Mouse (Mus musculus) stomach, embryonic 16.5 days (tissue): Measurements from ENCODE around the gene Dnah3. TPM values are rescaled to one million over a fixed set of nuclear protein-coding genes. Genes with fewer than 3 reads are reported as not detected.

Source experiments
- ATAC-seq: fragments of 200-750 bp; cut with Nextera tagmentation; 2 replicates; pipeline ENCODE4 v1.8.0; 2017; ENCODE audit warnings: moderate number of reproducible peaks, moderate TSS enrichment; ENCODE audit not compliant: insufficient read depth, low FRiP score
- H3K27ac ChIP-seq: fragments of 300-500 bp; sonication (generic); 2 replicates; pipeline ENCODE4 v1.5.1; 2014; ENCODE audit warnings: low read length
- H3K27me3 ChIP-seq: fragments of 300-500 bp; sonication (generic); 2 replicates; pipeline ENCODE4 v1.6.1; 2014; ENCODE audit warnings: low read length, control low read depth, mixed read lengths; ENCODE audit not compliant: control insufficient read depth, insufficient read depth
- H3K36me3 ChIP-seq: fragments of 300-500 bp; sonication (generic); 2 replicates; pipeline ENCODE4 v1.6.1; 2014; ENCODE audit warnings: low read length; ENCODE audit not compliant: control insufficient read depth, insufficient read depth
- H3K4me1 ChIP-seq: fragments of 300-500 bp; sonication (generic); 2 replicates; pipeline ENCODE4 v1.6.1; 2014; ENCODE audit warnings: low read length, control low read depth, mixed read lengths; ENCODE audit not compliant: control insufficient read depth, insufficient read depth
- H3K4me2 ChIP-seq: fragments of 300-500 bp; sonication (generic); 2 replicates; pipeline ENCODE4 v1.6.1; 2014; ENCODE audit warnings: low read depth, low read length, mixed read lengths
- H3K4me3 ChIP-seq: fragments of 300-500 bp; sonication (generic); replicated peaks from 2 replicates; pipeline ENCODE4 v1.5.1; 2014; ENCODE audit warnings: mild to moderate bottlenecking, low read length
- H3K9ac ChIP-seq: fragments of 300-500 bp; sonication (generic); 2 replicates; pipeline ENCODE4 v1.6.1; 2014; ENCODE audit warnings: low read length
- H3K9me3 ChIP-seq: fragments of 300-500 bp; sonication (generic); replicated peaks from 2 replicates; pipeline ENCODE4 v1.6.1; 2016; ENCODE audit warnings: low read length, control low read depth; ENCODE audit not compliant: control insufficient read depth
- WGBS: fragments of 180-500 bp; shearing (Covaris S2); extraction: QIAGEN DNeasy Blood & Tissue Kit; methylation state at CpG from one replicate; pipeline ENCODE4 v1.1.7; 2014; 5-methylcytosine and 5-hydroxymethylcytosine counted together
- polyA plus RNA-seq: library from polyadenylated mRNA; unstranded; fragments of >200 nt; fragmentation: Nextera tagmentation; extraction: Ambion mirVana; gene quantifications from 2 replicates; pipeline ENCODE4 v1.2.1, GENCODE M21; 2015

The Dnah3 gene
- polyA plus RNA-seq: not detected in 2 replicates

- Histone ChIP-seq H3K27ac (no peak within 1 kb of the TSS), H3K4me2 (no peak within 1 kb of the TSS), H3K27me3 (no peaks in the 10 kb centered on the region), H3K4me1 (no peaks in the 10 kb centered on the region), H3K4me3 (no peak within 1 kb of the TSS), H3K9ac (no peak within 1 kb of the TSS), H3K36me3 (no peaks in the 10 kb centered on the region), H3K9me3 (no peaks in the 10 kb centered on the region)
- no peak for ATAC-seq
- 83% methylated on average over 6 of the region's 6 CpGs for WGBS
These were observed at the start of gene Dnah3 for GRCm38 (mm10) chr7:120095180-120095579. Gene Dnah3 (minus strand): TSS chr7:120095280.

GRCm38 (mm10) chr7:120142743-120143142 lies 47.7 kb upstream of the Dnah3 start:
- no peak for ATAC-seq
- Histone ChIP-seq H3K4me1 (no peaks in the 10 kb centered on the region), H3K4me3 (no peak overlapping the region)

GRCm38 (mm10) chr7:120128951-120129350 lies 33.9 kb upstream of the Dnah3 start:
- ATAC-seq: no peak; the same call in 1 of the 2 replicates
- H3K36me3 ChIP-seq: no peaks in the 10 kb centered on the region
- 64% methylated on average over 4 of the region's 4 CpGs for WGBS

More at GRCm38 (mm10) chr7:120142743-120143142, 47.7 kb upstream of the Dnah3 start:
- no peaks in the 10 kb centered on the region for H3K9me3 ChIP-seq
- no peaks in the 10 kb centered on the region for H3K36me3 ChIP-seq
- no peak overlapping the region for H3K9ac ChIP-seq
- 73% methylated on average over 1 of the region's 1 CpGs for WGBS
- H3K27ac ChIP-seq: no peak overlapping the region
- H3K4me2 ChIP-seq: no peak overlapping the region
- no peaks in the 10 kb centered on the region for H3K27me3 ChIP-seq

GRCm38 (mm10) chr7:120127686-120128059 lies 32.6 kb upstream of the Dnah3 start:
- no peaks in the 10 kb centered on the region for H3K27me3 ChIP-seq
- H3K27ac ChIP-seq: no peak overlapping the region
- H3K36me3 ChIP-seq: no peaks in the 10 kb centered on the region
- peaks cover 6% of the 10 kb centered on the region for H3K4me1 ChIP-seq
- no peak overlapping the region for H3K4me3 ChIP-seq
- no peak overlapping the region for H3K4me2 ChIP-seq
- no peak overlapping the region for H3K9ac ChIP-seq
- no peaks in the 10 kb centered on the region for H3K9me3 ChIP-seq
- WGBS: 42% methylated on average over 4 of the region's 4 CpGs
- ATAC-seq: no peak

More at GRCm38 (mm10) chr7:120128951-120129350, 33.9 kb upstream of the Dnah3 start:
- H3K4me2 ChIP-seq: no peak overlapping the region
- no peak overlapping the region for H3K27ac ChIP-seq
- H3K4me1 ChIP-seq: peaks cover 6% of the 10 kb centered on the region
- no peak overlapping the region for H3K4me3 ChIP-seq
- no peak overlapping the region for H3K9ac ChIP-seq
- no peaks in the 10 kb centered on the region for H3K27me3 ChIP-seq
- H3K9me3 ChIP-seq: no peaks in the 10 kb centered on the region

- Histone ChIP-seq H3K27me3 (no peaks in the 10 kb centered on the region), H3K4me3 (no peak overlapping the region), H3K36me3 (no peaks in the 10 kb centered on the region), H3K9ac (no peak overlapping the region), H3K27ac (no peak overlapping the region), H3K9me3 (no peaks in the 10 kb centered on the region), H3K4me1 (peaks cover 6% of the 10 kb centered on the region), H3K4me2 (no peak overlapping the region)
- ATAC-seq: no peak
- WGBS: 46% methylated on average over 5 of the region's 5 CpGs
These were observed 32.1 kb upstream of the Dnah3 start for GRCm38 (mm10) chr7:120126976-120127685.

GRCm38 (mm10) chr7:120124844-120125243 lies 29.8 kb upstream of the Dnah3 start:
- H3K27me3 ChIP-seq: no peaks in the 10 kb centered on the region
- H3K4me3 ChIP-seq: no peak overlapping the region
- no peak overlapping the region for H3K27ac ChIP-seq
- no peak overlapping the region for H3K4me2 ChIP-seq
- H3K4me1 ChIP-seq: peaks cover 6% of the 10 kb centered on the region
- H3K36me3 ChIP-seq: no peaks in the 10 kb centered on the region; the same call in 1 of the 2 replicates
- peak; percentile 74 for ATAC-seq
- H3K9me3 ChIP-seq: no peaks in the 10 kb centered on the region
- WGBS: 2% methylated on average over 3 of the region's 3 CpGs
- no peak overlapping the region for H3K9ac ChIP-seq

GRCm38 (mm10) chr7:120123776-120124175 lies 28.7 kb upstream of the Dnah3 start:
- Histone ChIP-seq H3K27me3 (no peaks in the 10 kb centered on the region), H3K36me3 (no peaks in the 10 kb centered on the region; the same call in 1 of the 2 replicates), H3K4me3 (no peak overlapping the region), H3K4me2 (no peak overlapping the region), H3K27ac (peak overlapping the region; percentile 2; the same call in 1 of the 2 replicates), H3K9ac (no peak overlapping the region), H3K9me3 (no peaks in the 10 kb centered on the region), H3K4me1 (peaks cover 6% of the 10 kb centered on the region)
- 42% methylated on average over 4 of the region's 4 CpGs for WGBS
- 0 out of 2 replicates have a peak, but pooled peaks have one; percentile 26 for ATAC-seq

- Histone ChIP-seq H3K4me3 (no peak overlapping the region), H3K27me3 (no peaks in the 10 kb centered on the region), H3K9me3 (no peaks in the 10 kb centered on the region), H3K36me3 (no peaks in the 10 kb centered on the region; the same call in 1 of the 2 replicates), H3K9ac (no peak overlapping the region), H3K27ac (no peak overlapping the region), H3K4me1 (no peaks in the 10 kb centered on the region), H3K4me2 (no peak overlapping the region)
- ATAC-seq: no peak
- WGBS: 55% methylated on average over 6 of the region's 6 CpGs
These were observed 22.4 kb upstream of the Dnah3 start for GRCm38 (mm10) chr7:120117529-120117928.

GRCm38 (mm10) chr7:120116976-120117375 lies 21.9 kb upstream of the Dnah3 start:
- Histone ChIP-seq H3K9ac (no peak overlapping the region), H3K4me2 (no peak overlapping the region), H3K4me3 (no peak overlapping the region), H3K9me3 (no peaks in the 10 kb centered on the region), H3K4me1 (no peaks in the 10 kb centered on the region), H3K27ac (no peak overlapping the region), H3K36me3 (no peaks in the 10 kb centered on the region; the same call in 1 of the 2 replicates), H3K27me3 (no peaks in the 10 kb centered on the region)
- no peak for ATAC-seq
- WGBS: 80% methylated on average over 5 of the region's 5 CpGs
